Mouse (Mus musculus) thymus, postnatal 14 days (tissue): ENCODE results near the gene Ucp3.

Experiments
- DNase-seq: peaks from one replicate; pipeline ENCODE4 v3.0.0; 2021

Gene Ucp3

DNA sequence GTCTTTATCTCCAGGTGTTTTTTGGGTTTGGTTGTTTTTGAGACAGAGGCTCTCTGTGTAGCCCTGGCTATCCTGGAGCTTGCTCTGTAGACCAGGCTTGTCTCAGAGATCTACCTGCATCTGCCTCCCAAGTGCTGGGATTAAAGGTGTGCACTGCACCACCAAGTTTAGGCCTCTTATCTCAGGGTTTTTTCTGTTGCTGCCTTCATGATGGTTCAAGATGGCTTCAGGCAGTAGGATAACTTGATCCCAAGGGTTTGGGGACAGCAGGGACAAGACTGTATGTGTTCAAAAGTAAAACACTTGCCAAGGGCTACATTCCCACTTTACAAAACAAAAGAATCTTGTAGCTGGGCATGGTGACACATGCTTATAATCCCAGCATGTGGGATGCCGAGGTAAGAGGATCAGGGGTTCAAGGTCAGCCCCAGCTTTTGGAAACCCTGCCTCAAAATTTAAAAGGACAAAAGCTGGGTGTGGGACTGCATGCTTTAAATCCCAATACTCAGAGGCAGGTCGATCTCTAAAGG, 29.1 kb downstream of the Ucp3 start:
- no peak for DNase-seq

DNA sequence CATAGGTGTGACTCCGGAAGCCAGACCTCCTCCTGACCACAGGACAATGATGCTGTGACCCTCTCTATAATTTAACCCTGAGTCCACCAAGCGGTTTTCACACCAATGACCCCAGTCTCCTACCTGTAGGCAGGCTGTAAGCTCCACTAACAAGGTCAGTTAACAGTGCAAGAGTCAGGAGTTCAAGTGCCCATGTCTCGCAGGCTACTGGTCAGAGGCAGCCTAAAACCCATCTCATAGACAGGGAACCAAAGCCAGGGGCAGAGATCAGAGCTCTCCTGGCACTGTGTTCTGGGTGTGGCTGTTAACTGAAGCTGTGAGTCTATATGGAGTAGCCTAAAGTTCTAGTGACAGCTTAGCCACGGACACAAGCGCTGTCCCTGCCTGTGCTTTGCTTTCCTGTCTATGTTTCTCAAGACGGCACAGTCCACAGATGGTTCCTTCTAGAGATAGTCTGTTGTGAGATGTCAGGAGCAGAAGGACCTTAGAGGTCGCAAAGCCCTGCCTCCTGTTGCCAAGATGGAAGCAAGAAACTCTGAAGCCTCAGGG, 29.7 kb downstream of the Ucp3 start:
- no peak for DNase-seq

DNA sequence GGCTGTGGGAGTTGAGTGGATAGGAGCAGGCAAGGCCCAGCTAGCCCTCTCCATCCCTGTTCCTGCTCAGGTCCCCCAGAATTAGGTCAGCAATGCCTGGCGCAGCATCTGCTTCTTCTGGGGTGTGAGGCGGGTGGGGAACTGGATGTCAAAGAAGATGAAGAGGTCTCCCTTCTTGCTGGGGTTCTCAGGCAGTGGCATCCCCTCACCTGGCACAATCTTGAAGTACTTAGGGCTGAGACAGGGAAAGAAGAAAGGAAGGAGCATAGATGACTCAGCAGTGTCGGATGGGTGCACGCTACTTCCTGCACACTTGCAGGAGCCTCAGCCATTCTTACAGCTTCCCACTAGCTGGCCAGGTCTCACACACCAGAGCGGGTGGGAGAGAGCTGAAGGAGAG, 30.3 kb downstream of the Ucp3 start:
- peak; percentile 58 for DNase-seq

DNA sequence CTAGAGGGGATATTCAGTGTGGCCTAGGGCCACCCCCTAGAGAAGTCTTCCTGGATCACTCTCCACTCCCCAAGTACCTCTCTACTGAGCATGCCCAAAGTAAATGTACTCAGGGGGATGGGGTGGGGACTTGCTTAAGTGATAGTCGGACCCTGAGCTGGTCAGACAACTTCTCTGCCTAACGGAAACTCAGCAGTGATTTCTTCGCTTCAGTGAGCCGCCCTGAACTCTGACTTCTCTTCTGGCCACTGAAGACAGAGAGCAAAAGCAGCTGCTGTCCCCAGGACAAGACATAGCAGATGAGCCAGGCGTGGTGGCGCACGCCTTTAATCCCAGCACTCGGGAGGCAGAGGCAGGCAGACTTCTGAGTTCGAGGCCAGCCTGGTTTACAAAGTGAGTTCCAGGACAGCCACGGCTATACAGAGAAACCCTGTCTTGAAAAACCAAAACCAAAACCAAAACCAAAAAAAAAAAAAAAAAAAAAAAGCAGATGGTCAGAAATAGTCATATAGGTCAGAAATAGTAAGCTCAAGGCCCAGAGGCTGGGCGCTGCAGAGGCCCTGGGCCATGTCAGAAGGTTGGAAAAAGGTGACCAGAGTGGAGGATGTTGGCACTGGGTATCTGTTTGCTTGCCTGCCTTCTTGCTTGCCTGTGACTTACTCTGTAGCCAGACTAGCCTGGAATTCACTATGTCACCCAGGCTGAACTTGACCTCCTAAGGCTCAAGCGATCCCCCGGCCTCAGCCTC, 32.1 kb downstream of the Ucp3 start:
- DNase-seq, result no peak

DNA sequence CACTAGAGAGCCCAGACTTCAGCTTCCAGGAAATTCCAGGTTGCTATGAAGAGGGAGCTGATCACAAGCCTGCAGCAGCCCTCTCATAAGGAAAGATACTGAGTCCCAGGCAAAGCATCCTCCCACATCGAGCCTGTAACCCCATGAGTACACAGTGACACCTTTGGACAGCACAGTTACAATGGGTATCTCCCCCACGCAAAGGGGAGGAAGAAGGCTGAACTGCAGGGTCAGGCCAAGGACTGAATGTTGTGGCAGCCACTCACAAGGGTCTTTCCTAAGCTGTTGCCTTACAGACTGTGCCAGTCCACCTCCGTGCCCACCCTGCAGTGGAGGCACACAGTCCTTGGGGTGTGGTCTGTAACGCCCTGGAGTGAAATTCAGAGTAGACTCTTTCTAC, 33.7 kb downstream of the Ucp3 start:
- no peak for DNase-seq

DNA sequence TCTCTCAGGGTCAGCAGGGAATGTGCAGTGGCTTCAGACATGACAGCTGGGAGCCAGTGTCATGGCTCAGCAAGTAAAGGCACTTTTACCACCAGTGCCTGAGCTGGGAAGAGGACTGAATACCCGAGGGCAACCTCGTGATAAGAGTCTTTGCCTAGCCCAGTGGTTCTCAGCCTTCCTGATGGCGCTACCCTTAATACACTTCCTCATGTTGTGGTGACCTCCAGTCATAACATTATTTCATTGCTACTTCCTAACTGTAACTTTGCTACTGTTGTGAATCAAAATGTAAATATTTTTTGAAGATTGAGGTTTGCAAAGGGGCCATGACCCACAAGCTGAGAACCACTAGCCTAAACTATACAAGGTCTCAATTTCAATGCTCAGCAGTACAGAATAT, 35.9 kb downstream of the Ucp3 start:
- no peak for DNase-seq

DNA sequence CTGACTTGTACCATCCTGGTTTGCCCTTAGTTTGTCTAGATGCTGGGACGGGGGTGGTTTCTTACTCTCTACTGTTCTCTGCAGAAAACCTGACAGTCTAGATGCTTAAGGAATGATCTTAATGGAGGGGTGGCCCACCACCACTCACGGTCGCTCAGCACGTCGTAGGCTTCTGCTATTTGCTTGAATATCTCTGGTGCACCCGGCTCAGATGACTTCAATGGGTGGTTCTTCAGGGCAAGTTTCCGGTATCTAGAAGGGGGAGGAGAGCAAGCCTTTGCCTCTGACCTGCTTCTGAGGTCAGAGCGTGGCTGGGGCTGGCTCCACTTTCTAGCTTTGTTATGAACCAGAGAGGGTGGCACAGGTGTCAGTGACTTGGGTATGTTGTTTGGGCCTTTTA, 38.8 kb downstream of the Ucp3 start:
- DNase-seq, result no peak

DNA sequence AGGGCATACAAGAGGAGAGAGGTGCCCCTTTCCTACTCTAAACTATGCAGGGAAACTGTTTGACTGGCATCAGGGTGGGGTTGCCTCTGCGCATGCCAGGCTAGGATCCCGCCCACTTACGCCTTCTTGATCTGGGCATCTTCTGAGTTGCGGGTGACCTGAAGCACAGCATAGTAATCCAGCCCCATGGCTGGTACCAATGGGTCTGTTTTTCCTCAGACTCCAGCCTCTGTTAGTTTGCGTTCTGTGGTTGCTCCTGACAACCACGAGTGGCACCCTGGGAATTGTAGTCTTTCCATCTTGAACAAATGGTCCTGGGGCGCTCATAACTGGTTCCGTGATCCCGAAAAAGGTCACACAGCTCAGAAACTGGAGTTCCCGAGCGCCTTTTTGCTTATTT, 41.8 kb downstream of the Ucp3 start, which contains the start of gene Dnajb13:
Gene Dnajb13, minus strand, starts transcription at position 388 of the 400 bp plus-strand sequence.
- no peak for DNase-seq

DNA sequence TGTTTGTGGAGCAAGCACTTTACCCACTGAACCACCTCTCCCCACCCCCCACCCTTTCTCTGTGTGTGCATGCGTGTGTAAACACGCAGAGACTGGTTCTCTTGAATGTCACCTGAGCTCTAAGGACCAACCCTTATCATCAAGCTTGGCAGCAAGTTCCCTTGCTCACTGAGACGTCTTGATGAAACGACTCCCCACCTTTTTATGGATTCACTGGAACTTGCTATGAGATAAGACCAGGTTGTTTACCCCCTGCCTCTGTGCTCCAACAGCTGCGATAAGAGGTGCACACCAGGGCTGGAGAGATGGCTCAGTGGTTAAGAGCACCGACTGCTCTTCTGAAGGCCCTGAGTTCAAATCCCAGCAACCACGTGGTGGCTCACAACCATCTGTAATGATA, 47.4 kb downstream of the Ucp3 start:
- no peak for DNase-seq

DNA sequence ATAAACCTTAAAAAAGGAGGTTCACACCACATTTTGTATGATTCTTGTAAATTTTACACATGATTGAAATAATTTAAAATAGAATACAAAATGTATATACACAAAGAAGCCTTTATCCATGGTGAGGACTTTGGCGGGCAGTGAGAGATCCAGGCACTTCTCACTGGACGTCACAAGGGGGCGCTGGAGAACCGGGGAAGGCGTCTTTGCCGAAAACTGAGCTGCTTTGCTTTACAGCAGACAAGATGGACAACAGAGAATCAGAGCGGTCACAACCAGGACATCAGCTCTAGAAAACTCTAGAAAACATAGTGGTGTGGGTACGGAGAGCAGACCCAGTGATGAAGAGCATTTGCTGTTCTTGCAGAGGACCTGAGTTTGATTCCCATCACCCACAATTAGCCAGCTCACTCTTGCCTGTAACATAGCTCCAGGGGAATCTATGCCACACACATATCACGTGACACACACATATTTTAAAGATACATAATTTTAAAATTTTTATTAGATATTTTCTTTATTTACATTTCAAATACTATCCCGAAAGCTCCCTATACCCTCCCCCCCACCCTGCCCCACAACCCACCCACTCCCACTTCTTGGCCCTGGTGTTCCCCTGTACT, 48.0 kb downstream of the Ucp3 start:
- DNase-seq, result peak; percentile 81

DNA sequence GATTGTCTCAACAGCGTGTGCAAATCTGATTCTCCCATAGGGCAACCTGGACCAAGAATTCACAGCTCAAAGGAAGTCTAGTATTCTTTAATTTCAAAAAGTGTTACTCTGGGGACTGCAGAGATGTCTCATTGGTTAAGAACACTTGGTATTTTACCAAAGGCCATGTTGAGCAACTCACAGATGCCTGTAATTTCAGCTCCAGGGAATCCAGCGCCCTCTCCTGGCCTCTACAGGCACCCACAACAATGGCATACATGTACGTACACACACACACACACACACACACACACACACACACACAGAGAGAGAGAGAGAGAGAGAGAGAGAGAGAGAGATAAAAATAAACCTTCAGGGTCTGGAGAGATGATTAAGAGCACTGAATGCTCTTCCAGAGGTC, 49.4 kb downstream of the Ucp3 start:
- DNase-seq, result no peak

DNA sequence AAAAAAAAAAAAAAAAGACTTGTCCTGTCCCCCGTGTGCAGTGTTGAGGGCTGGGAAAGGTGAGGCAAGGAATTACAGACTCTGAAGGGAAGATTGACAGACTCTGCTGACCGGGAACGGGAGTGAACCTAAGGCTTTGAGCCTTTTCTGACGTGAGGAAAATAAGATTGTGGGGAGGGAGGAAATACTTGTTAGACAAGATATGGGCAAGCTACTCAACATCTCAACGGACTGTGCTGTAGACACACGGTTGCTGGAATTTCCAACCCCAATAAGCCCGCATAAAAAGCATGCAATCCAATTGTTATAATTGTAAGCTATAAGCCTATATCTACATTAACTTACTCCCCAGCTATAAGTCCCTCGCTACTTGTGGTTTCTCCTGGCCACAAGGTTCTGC, 51.9 kb downstream of the Ucp3 start:
- DNase-seq, result no peak

DNA sequence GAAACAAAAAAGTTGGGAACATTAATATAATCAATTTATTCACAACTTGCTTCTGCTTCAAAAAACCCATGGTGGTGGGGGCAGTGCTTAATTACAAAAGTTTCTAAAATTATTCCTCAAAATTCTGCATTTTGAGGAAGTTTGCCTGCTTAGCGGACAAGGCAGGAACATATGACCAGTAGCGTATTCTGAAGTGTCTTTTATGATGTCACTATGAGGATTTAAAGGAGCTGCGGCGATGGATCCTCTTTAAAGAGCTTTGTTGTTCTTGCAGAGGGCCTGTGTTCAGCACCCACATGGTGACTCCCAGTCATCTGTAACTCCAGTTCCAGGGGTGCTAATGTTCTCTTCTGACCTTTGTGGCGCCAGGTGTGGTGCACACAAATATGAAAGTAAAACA, 58.0 kb downstream of the Ucp3 start:
- no peak for DNase-seq

DNA sequence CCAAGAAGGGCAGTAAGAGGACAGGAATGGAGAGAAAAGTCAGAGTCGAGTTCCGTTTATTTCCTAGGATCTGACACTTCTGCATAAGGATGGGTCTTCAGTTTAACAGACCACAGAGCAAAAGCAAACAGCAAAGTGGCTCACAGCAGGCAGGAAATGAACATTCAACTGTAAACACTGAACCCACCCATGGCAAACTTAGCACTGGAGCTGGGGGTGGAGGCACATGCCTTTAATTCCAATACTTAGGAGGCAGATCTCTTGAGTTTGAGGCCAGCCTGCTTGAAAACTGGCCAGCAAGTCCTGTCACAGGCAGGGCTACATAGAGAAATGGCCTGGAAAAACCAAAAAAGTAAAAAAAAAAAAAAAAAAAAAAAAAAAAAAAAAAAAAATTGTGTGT, 60.7 kb downstream of the Ucp3 start:
- DNase-seq, result no peak

DNA sequence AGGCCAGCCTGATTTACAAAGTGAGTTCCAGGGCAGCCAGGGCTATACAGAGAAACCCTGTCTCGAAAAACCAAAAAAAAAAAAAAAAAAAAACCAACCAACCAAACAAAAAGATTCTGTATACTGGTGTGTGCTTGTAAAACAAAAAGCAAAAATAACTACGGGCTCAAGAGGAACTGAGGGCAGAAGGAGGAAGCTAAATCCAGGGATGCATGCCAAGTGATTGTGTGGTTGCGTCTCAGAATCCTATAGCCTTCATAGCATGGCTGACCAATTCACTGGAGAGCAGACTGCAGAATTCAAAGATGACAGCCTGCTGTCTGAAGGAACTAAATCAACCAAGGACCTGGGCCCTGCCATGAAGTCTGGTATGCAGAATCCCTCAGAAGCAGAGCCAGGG, 61.4 kb downstream of the Ucp3 start:
- DNase-seq, result no peak

DNA sequence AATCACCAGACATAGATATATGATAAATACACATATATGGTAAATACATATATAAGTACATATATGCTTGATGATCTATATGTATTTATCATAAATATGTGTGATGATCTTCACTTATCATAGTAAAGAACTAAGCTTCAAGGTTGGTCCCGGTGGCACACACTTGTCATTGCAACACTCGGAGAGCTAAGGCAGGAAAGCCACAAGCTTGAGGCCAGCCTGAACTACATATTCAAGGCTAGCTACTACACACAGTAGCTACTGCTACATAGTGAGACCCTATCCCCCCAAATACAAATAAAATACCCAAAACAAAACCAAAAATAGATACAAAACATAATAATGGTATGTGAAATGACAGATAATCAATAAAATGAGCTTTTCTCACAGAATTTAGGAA, 63.0 kb downstream of the Ucp3 start:
- DNase-seq, result no peak
